26 mouse cellular contexts compared by ENCODE assay signal in the genomic region with DNA sequence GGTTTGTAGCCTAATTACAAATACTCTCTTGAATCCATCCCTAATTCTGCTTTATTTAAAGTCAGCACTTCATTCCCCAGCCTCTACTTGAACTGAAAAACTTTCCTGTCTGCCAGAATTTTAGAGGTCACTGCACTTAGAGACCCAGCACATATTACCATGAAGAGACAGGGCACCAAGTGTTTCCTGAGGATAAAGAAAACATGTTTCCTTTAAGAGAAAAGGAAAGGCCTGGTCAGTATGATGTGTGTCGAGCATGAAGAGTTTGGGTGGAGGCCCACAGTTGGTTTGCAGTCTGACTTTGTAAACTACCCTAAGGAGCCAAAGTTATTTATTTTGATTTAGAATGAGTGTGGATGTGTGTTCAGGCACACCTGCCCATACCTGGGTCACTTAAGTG. TPM values are rescaled to one million over a fixed set of nuclear protein-coding genes. Genes with fewer than 3 reads are reported as not detected.
DNase-seq lines count a peak whose midpoint lies in the region; ATAC-seq and TF ChIP-seq lines count a peak whose summit lies in the region.
"Had no signal": no experiment of that assay in that cellular context is flagged by ENCODE, and none has a peak within 500 bp of the region (broad histone marks: within the 10 kb centered on the region; RNA-seq: fewer than 3 reads in every experiment).

No protein-coding gene starts in this region.

- TF ChIP-seq EP300 in heart, postnatal 0 days (IDR thresholded peaks at IDR 0.05; ENCODE audit: low read depth): no peak
- TF ChIP-seq EP300 in liver, embryonic 14.5 days (IDR thresholded peaks at IDR 0.05; ENCODE audit: low read depth): peak; percentile 14; the same call in 1 of the 2 replicates

- H3K4me1 ChIP-seq in heart, postnatal 0 days (ENCODE audit: control insufficient read depth, insufficient read depth): no peaks in the 10 kb centered on the region
- peaks cover 54% of the 10 kb centered on the region for H3K4me1 ChIP-seq in liver, embryonic 13.5 days (replicated peaks)
- peaks cover 15% of the 10 kb centered on the region for H3K4me1 ChIP-seq in liver, embryonic 11.5 days (replicated peaks; ENCODE audit: control insufficient read depth, insufficient read depth, low read length)
- H3K4me1 ChIP-seq in liver, embryonic 14.5 days (replicated peaks; ENCODE audit: control insufficient read depth in 2 of 2, insufficient read depth in 2 of 2, low read length in 1 of 2): peaks cover 16 to 21% of the 10 kb centered on the region in 2 experiments
- H3K4me1 ChIP-seq in limb, embryonic 10.5 days: peaks cover 7% of the 10 kb centered on the region
- H3K4me1 ChIP-seq: hindbrain, embryonic 15.5 days had no signal

- no peaks in the 10 kb centered on the region for H3K27me3 ChIP-seq in heart, postnatal 0 days (ENCODE audit: control insufficient read depth, insufficient read depth, low read length)
- no peaks in the 10 kb centered on the region for H3K27me3 ChIP-seq in liver, embryonic 13.5 days
- no peaks in the 10 kb centered on the region for H3K27me3 ChIP-seq in liver, embryonic 11.5 days (replicated peaks; ENCODE audit: control insufficient read depth, insufficient read depth, low read length)
- H3K27me3 ChIP-seq in liver, embryonic 14.5 days (ENCODE audit: control insufficient read depth, insufficient read depth, low read length): no peaks in the 10 kb centered on the region
- no peaks in the 10 kb centered on the region for H3K27me3 ChIP-seq in limb, embryonic 10.5 days (ENCODE audit: low read depth, poor library complexity, severe bottlenecking)
- H3K27me3 ChIP-seq: CH12.LX; embryonic facial prominence, embryonic 15.5 days; hindbrain, embryonic 15.5 days; Patski had no signal

- intact Hi-C loops in heart, postnatal 10 days (cut with DNase I): no loop called here

- DNase-seq in heart, postnatal 0 days (ENCODE audit: low spot score): peak; percentile 23
- no peak for DNase-seq in heart, postnatal 10 days
- DNase-seq in liver, embryonic 13.5 days: no peak
- DNase-seq in liver, embryonic 11.5 days (ENCODE audit: low spot score): no peak
- DNase-seq in 416B (ENCODE audit: low read depth): peak; percentile 67
- DNase-seq in liver, embryonic 14.5 days (ENCODE audit: low read depth in 3 of 3, low spot score in 3 of 3): no peak
- DNase-seq in limb, embryonic 10.5 days (ENCODE audit: low spot score): no peak
- no peak for DNase-seq in cerebellum, adult 11-12 months
- DNase-seq: adrenal gland, postnatal 14 days; cerebellum, adult 18-20 months; cerebellum, postnatal 10 days; embryo, embryonic 11 days; gastrocnemius, adult 2 months; gastrocnemius, postnatal 25 days had no signal

- no peak for TF ChIP-seq CTCF in heart, postnatal 0 days (IDR thresholded peaks at IDR 0.05; ENCODE audit: low read depth)
- TF ChIP-seq CTCF in liver, embryonic 14.5 days (IDR thresholded peaks at IDR 0.05; ENCODE audit: low read depth): no peak

- 57% methylated on average over 1 of the region's 1 CpGs for WGBS in heart, postnatal 0 days
- 9% methylated on average over 1 of the region's 1 CpGs for whole genome bisulfite sequencing in liver, embryonic 13.5 days (ENCODE audit: insufficient replicate concordance)
- 40% methylated on average over 1 of the region's 1 CpGs for WGBS in liver, embryonic 11.5 days
- 20% methylated on average over 1 of the region's 1 CpGs for WGBS in liver, embryonic 14.5 days (ENCODE audit: insufficient replicate concordance)
- WGBS in limb, embryonic 10.5 days: 80% methylated on average over 1 of the region's 1 CpGs

- no peak overlapping the region for H3K9ac ChIP-seq in heart, postnatal 0 days (replicated peaks; ENCODE audit: low read depth, low read length)
- no peak overlapping the region for H3K9ac ChIP-seq in liver, embryonic 13.5 days
- no peak overlapping the region for H3K9ac ChIP-seq in liver, embryonic 11.5 days (ENCODE audit: low read depth, low read length)
- H3K9ac ChIP-seq in liver, embryonic 14.5 days (replicated peaks): no peak overlapping the region
- H3K9ac ChIP-seq: embryonic facial prominence, embryonic 15.5 days; hindbrain, embryonic 15.5 days had no signal

- ATAC-seq in heart, postnatal 0 days (ENCODE audit: insufficient read depth, low read depth): no peak
- ATAC-seq in liver, embryonic 13.5 days (ENCODE audit: low read depth): no peak
- no peak for ATAC-seq in liver, embryonic 11.5 days (replicated peaks; ENCODE audit: low FRiP score)
- ATAC-seq in liver, embryonic 14.5 days (ENCODE audit: insufficient read depth): no peak
- ATAC-seq: activated CD4-positive, CD25-positive, alpha-beta regulatory T cell, adult 4 months; forebrain, embryonic 14.5 days; Patski had no signal

- no peaks in the 10 kb centered on the region for H3K9me3 ChIP-seq in heart, postnatal 0 days (replicated peaks; ENCODE audit: control insufficient read depth, low read length)
- no peaks in the 10 kb centered on the region for H3K9me3 ChIP-seq in liver, embryonic 13.5 days (replicated peaks)
- no peaks in the 10 kb centered on the region for H3K9me3 ChIP-seq in liver, embryonic 11.5 days (ENCODE audit: control insufficient read depth, low read length)
- H3K9me3 ChIP-seq in liver, embryonic 14.5 days (ENCODE audit: control insufficient read depth, low read length): no peaks in the 10 kb centered on the region
- no peaks in the 10 kb centered on the region for H3K9me3 ChIP-seq in limb, embryonic 10.5 days (replicated peaks)
- H3K9me3 ChIP-seq: embryonic facial prominence, embryonic 15.5 days; forebrain, embryonic 10.5 days; hindbrain, embryonic 15.5 days had no signal

- no peak overlapping the region for H3K4me3 ChIP-seq in heart, postnatal 0 days (ENCODE audit: low read depth, low read length)
- H3K4me3 ChIP-seq in liver, embryonic 13.5 days (replicated peaks): no peak overlapping the region
- no peak overlapping the region for H3K4me3 ChIP-seq in liver, embryonic 11.5 days (ENCODE audit: low read depth, low read length)
- H3K4me3 ChIP-seq in liver, embryonic 14.5 days (ENCODE audit: insufficient read depth in 1 of 2, low read depth in 2 of 2, low read length in 2 of 2): no peak overlapping the region
- H3K4me3 ChIP-seq in limb, embryonic 10.5 days: no peak overlapping the region
- H3K4me3 ChIP-seq: embryonic facial prominence, embryonic 15.5 days; erythroblast, embryonic 14.5 days; forebrain, embryonic 10.5 days; gastrocnemius, adult 2 months; hindbrain, embryonic 15.5 days had no signal

- no peak overlapping the region for H3K4me2 ChIP-seq in heart, postnatal 0 days (ENCODE audit: low read depth, low read length)
- H3K4me2 ChIP-seq in liver, embryonic 13.5 days: no peak overlapping the region
- no peak overlapping the region for H3K4me2 ChIP-seq in liver, embryonic 11.5 days
- no peak overlapping the region for H3K4me2 ChIP-seq in liver, embryonic 14.5 days (ENCODE audit: low read depth)
- H3K4me2 ChIP-seq: embryonic facial prominence, embryonic 15.5 days; hindbrain, embryonic 15.5 days had no signal

- H3K27ac ChIP-seq in heart, postnatal 0 days (ENCODE audit: low read depth): no peak overlapping the region
- peak overlapping the region; percentile 58 for H3K27ac ChIP-seq in liver, embryonic 13.5 days
- no peak overlapping the region for H3K27ac ChIP-seq in liver, embryonic 11.5 days (ENCODE audit: low read depth, low read length)
- no peak overlapping the region for H3K27ac ChIP-seq in liver, embryonic 14.5 days
- no peak overlapping the region for H3K27ac ChIP-seq in limb, embryonic 10.5 days
- H3K27ac ChIP-seq: embryonic facial prominence, embryonic 15.5 days; forebrain, embryonic 10.5 days; gastrocnemius, adult 2 months; hindbrain, embryonic 15.5 days had no signal

- H3K36me3 ChIP-seq in heart, postnatal 0 days (replicated peaks; ENCODE audit: control insufficient read depth, insufficient read depth, low read length): no peaks in the 10 kb centered on the region
- H3K36me3 ChIP-seq in liver, embryonic 13.5 days: peaks cover 10% of the 10 kb centered on the region; the same call in 1 of the 2 replicates
- H3K36me3 ChIP-seq in liver, embryonic 11.5 days (ENCODE audit: control insufficient read depth, insufficient read depth, low read length): no peaks in the 10 kb centered on the region
- peaks cover 10% of the 10 kb centered on the region for H3K36me3 ChIP-seq in liver, embryonic 14.5 days (replicated peaks; ENCODE audit: control insufficient read depth, insufficient read depth, low read depth)
- no peaks in the 10 kb centered on the region; the same call in 1 of the 2 replicates for H3K36me3 ChIP-seq in limb, embryonic 10.5 days
- H3K36me3 ChIP-seq: embryonic facial prominence, embryonic 15.5 days had no signal

RNA-seq across cellular contexts. Expression of a gene that starts 1.0 kb away (rescaled TPM):
- 19.0 and 19.8 TPM in 2 replicates for total RNA-seq in heart, postnatal 0 days (2014; rRNA removed; ENCODE audit: low replicate concordance)
- polyA plus RNA-seq in heart, postnatal 0 days (2015; fragmentation: Nextera tagmentation; extraction: Ambion mirVana): 5.2 and 8.2 TPM in 2 replicates
- 10 to 100 TPM; 40.5 to 42.7 TPM for total RNA-seq in heart, postnatal 10 days (2021)
- 4.5 and 5.4 TPM in 2 replicates for polyA plus RNA-seq in liver, embryonic 13.5 days (2015; fragmentation: Nextera tagmentation; extraction: Ambion mirVana)
- polyA plus RNA-seq in liver, embryonic 11.5 days (2014; fragmentation: Nextera tagmentation; extraction: Ambion mirVana): 4.9 and 6.1 TPM in 2 replicates
- 6.4 and 7.2 TPM in 2 replicates for polyA plus RNA-seq in liver, embryonic 14.5 days (2012; rRNA removed)
- polyA plus RNA-seq in liver, embryonic 14.5 days (2014; fragmentation: Nextera tagmentation; extraction: Ambion mirVana): 1.7 and 3.6 TPM in 2 replicates
- 3.4 and 5.1 TPM in 2 replicates for polyA plus RNA-seq in limb, embryonic 10.5 days (2016; fragmentation: Nextera tagmentation; extraction: Ambion mirVana)

RNA-seq across cellular contexts. Expression of a gene that starts 3.7 kb away (rescaled TPM):
- total RNA-seq in heart, postnatal 0 days (2014; rRNA removed; ENCODE audit: low replicate concordance): 1.8 and 2.3 TPM in 2 replicates
- 0.30 and 0.48 TPM in 2 replicates for polyA plus RNA-seq in heart, postnatal 0 days (2015; fragmentation: Nextera tagmentation; extraction: Ambion mirVana)
- under 1 TPM; 0.57 to 0.62 TPM for total RNA-seq in heart, postnatal 10 days (2021)
- polyA plus RNA-seq in liver, embryonic 13.5 days (2015; fragmentation: Nextera tagmentation; extraction: Ambion mirVana): 6.2 and 8.3 TPM in 2 replicates
- 7.1 and 7.9 TPM in 2 replicates for polyA plus RNA-seq in liver, embryonic 11.5 days (2014; fragmentation: Nextera tagmentation; extraction: Ambion mirVana)
- 3.6 and 3.7 TPM in 2 replicates for polyA plus RNA-seq in liver, embryonic 14.5 days (2012; rRNA removed)
- polyA plus RNA-seq in liver, embryonic 14.5 days (2014; fragmentation: Nextera tagmentation; extraction: Ambion mirVana): 5.3 and 8.7 TPM in 2 replicates
- polyA plus RNA-seq in limb, embryonic 10.5 days (2016; fragmentation: Nextera tagmentation; extraction: Ambion mirVana): 0.23 and 0.38 TPM in 2 replicates

RNA-seq across cellular contexts. Expression of a gene that starts 10.9 kb away (rescaled TPM):
- total RNA-seq in heart, postnatal 0 days (2014; rRNA removed; ENCODE audit: low replicate concordance): 4.6 and 4.9 TPM in 2 replicates
- 6.4 and 6.5 TPM in 2 replicates for polyA plus RNA-seq in heart, postnatal 0 days (2015; fragmentation: Nextera tagmentation; extraction: Ambion mirVana)
- 1 to 10 TPM; 5.6 to 7.0 TPM for total RNA-seq in heart, postnatal 10 days (2021)
- polyA plus RNA-seq in liver, embryonic 13.5 days (2015; fragmentation: Nextera tagmentation; extraction: Ambion mirVana): 40.8 and 47.6 TPM in 2 replicates
- polyA plus RNA-seq in liver, embryonic 11.5 days (2014; fragmentation: Nextera tagmentation; extraction: Ambion mirVana): 26.5 and 26.6 TPM in 2 replicates
- 4.3 and 5.8 TPM in 2 replicates for polyA plus RNA-seq in liver, embryonic 14.5 days (2012; rRNA removed)
- polyA plus RNA-seq in liver, embryonic 14.5 days (2014; fragmentation: Nextera tagmentation; extraction: Ambion mirVana): 19.0 and 22.8 TPM in 2 replicates
- polyA plus RNA-seq in limb, embryonic 10.5 days (2016; fragmentation: Nextera tagmentation; extraction: Ambion mirVana): 6.0 and 8.2 TPM in 2 replicates

RNA-seq across cellular contexts. Expression of a gene that starts 12.5 kb away (rescaled TPM):
- not detected in 2 replicates for total RNA-seq in heart, postnatal 0 days (2014; rRNA removed; ENCODE audit: low replicate concordance)
- polyA plus RNA-seq in heart, postnatal 0 days (2015; fragmentation: Nextera tagmentation; extraction: Ambion mirVana): not detected in 2 replicates
- total RNA-seq in heart, postnatal 10 days (2021): not detected
- polyA plus RNA-seq in liver, embryonic 13.5 days (2015; fragmentation: Nextera tagmentation; extraction: Ambion mirVana): not detected in 2 replicates
- polyA plus RNA-seq in liver, embryonic 11.5 days (2014; fragmentation: Nextera tagmentation; extraction: Ambion mirVana): not detected in 2 replicates
- not detected in 2 replicates for polyA plus RNA-seq in liver, embryonic 14.5 days (2012; rRNA removed)
- polyA plus RNA-seq in liver, embryonic 14.5 days (2014; fragmentation: Nextera tagmentation; extraction: Ambion mirVana): not detected in 2 replicates
- not detected in 2 replicates for polyA plus RNA-seq in limb, embryonic 10.5 days (2016; fragmentation: Nextera tagmentation; extraction: Ambion mirVana)
- total RNA-seq: adrenal gland, postnatal 14 days; CH12.LX; gastrocnemius, postnatal 25 days; granulocyte monocyte progenitor cell, adult 5-6 weeks had no signal
- polyA plus RNA-seq: activated CD4-positive, CD25-positive, alpha-beta regulatory T cell, adult 4 months; embryonic facial prominence, embryonic 11.5 days; embryonic facial prominence, embryonic 15.5 days; erythroblast, embryonic 14.5 days; forebrain, embryonic 10.5 days; forebrain, embryonic 14.5 days; heart, embryonic 14.5 days; hindbrain, embryonic 11.5 days; hindbrain, embryonic 15.5 days had no signal

Comparison
In these comparisons a context has a peak if more than half of its experiments do, and no peak if none do; other contexts are left out.
1. DNase-seq: peak in heart, postnatal 0 days (single experiment) and 416B (single experiment); none in heart, postnatal 10 days (0 of 2), liver, embryonic 13.5 days (single experiment), liver, embryonic 11.5 days (single experiment), liver, embryonic 14.5 days (0 of 3), limb, embryonic 10.5 days (single experiment) and cerebellum, adult 11-12 months (single experiment).